Mouse (Mus musculus): ENCODE measurements at regions not wholly inside any gene's neighbourhood (a gene's known extent, or its start where the extent isn't known, plus 50 kb on each side); places are given as distances from the start of the nearest gene placed in this dataset.

DNA sequence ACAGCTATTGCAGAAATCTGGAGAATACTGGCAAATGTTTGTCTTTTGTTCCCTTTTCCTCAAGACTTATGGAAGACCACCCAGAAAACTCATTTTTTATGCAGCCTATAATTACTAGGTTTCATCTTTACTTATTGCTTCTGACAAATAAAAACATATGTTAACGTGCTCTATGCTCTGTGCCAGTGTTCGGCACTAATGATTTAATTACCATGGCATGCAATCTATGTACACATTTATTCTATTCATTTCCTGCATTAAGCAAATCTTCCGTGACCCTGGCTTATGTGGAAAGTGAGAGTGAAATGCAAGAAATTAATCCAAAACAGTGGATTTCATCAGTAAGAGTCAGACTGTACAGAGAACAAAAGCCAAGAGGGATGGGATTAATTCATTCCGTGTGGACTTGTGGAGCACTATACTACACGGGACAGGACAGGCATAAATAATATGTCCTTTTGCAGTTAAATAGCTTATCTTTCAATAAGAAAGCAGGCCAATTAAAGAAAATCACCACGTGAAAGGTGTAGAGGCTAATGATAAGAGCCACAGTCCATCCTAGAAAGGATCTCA lies 679.5 kb downstream of the Ttll7 start:
- no peak for DNase-seq

All from kidney, postnatal 25 days (tissue).